Mouse (Mus musculus): ENCODE results near the gene Spsb1. TPM values are rescaled to one million over a fixed set of nuclear protein-coding genes. Genes with fewer than 3 reads are reported as not detected.

Spsb1 gene
- polyA plus RNA-seq, 1 experiment from 2014 or later, result 0.97 TPM

DNA sequence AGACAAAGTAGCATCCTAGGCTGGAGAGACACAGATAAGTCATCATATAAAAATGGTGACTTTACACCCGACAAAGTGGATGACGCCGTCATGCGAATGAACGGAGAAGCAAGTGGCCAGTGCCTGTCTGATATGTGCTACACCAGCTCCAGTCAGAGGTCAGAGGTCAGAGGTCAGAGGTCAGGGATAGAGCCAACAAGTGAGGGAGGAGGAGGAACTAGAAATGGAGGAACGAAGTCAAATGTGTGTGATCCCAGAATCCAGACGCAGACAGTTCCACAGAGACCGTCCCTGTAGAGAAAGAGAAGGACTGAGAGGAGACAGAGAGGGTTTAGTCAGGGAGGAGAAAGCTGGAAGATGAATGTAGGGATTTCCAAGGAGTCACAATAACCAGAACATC, 103.3 kb downstream of the Spsb1 start:
- Histone ChIP-seq H3K36me3 (no peaks in the 10 kb centered on the region), H3K27me3 (peaks cover 16% of the 10 kb centered on the region), H3K4me2 (no peak overlapping the region), H3K9ac (no peak overlapping the region), H3K4me3 (replicated peaks) (no peak overlapping the region), H3K27ac (no peak overlapping the region), H3K4me1 (replicated peaks) (peaks cover 26% of the 10 kb centered on the region), H3K9me3 (replicated peaks) (no peaks in the 10 kb centered on the region)
- DNase-seq, result no peak
- no peak for ATAC-seq (ENCODE audit: low read depth)
- 74% methylated on average over 8 of the region's 8 CpGs for WGBS (ENCODE audit: insufficient replicate concordance)

DNA sequence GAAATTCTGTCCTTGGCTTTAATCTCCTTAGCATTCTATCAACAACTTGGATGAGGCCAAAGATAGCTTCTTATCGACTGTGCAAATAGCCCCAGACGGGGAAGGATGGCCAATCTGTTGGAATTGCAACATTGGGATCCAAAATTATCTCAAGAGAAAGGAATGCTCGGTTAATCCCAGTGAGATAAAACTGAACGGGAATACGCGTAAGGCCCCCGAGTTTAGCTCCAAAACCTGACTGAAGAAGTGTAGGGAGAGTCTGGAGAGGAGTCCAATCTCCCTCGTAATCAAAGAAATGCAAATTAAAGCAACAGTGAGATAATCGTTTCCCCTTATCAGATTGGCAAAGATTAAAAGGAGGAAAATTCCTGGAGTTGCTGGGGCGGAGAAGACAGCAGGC, 104.2 kb downstream of the Spsb1 start:
- 58% methylated on average over 10 of the region's 10 CpGs for WGBS (ENCODE audit: insufficient replicate concordance)
- Histone ChIP-seq H3K36me3 (no peaks in the 10 kb centered on the region), H3K4me1 (replicated peaks) (peaks cover 18% of the 10 kb centered on the region), H3K4me2 (no peak overlapping the region), H3K4me3 (replicated peaks) (no peak overlapping the region), H3K27ac (no peak overlapping the region), H3K9me3 (replicated peaks) (no peaks in the 10 kb centered on the region), H3K27me3 (peaks cover 12% of the 10 kb centered on the region; the same call in 1 of the 2 replicates), H3K9ac (no peak overlapping the region)
- DNase-seq (no peak), ATAC-seq (ENCODE audit: low read depth) (no peak)

DNA sequence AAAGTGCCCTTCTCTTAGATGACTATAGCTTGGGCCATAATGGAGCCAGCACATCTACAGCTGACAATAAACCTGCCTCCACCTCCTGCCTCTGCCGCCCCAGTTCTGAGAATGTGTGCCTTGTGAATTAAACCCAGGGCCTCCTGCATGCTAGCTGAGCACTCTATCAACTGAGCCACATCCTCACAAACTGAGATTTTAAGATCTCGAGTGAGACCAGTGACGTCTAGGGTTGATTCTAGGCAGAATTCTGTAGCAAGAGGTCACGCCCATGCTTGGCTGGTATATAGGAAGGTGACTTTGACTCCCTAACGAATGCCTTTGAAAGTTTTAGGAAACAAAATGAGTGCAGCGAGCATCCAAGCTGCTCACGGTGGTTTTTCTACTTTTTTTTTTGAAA, 104.8 kb downstream of the Spsb1 start:
- WGBS (ENCODE audit: insufficient replicate concordance), result 53% methylated on average over 7 of the region's 7 CpGs
- peaks cover 9% of the 10 kb centered on the region; the same call in 1 of the 2 replicates for H3K27me3 ChIP-seq

DNA sequence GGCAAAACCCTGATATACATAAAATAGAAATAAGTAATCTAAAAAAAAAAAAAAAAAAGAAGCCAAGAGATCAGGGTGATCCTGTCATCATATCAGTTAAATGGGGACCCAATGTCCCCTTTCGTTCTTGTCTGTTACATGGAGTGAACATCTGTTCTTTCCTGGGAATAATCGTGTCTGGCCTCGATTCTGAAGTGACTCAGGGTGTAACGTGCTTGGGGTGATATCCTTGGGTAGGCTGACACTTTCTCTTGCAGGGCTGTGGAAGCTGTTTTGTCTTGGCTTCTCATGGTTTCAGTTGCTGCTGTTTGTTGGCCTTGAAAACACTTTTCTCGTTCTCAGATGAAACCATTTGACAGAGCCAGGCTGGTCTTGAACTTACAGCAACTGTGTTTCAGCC, 105.8 kb downstream of the Spsb1 start:
- Histone ChIP-seq H3K9ac (no peak overlapping the region), H3K27me3 (0 out of 2 replicates have a peak, but pooled peaks cover 4% of the 10 kb centered on the region), H3K4me3 (replicated peaks) (no peak overlapping the region), H3K27ac (no peak overlapping the region), H3K9me3 (replicated peaks) (no peaks in the 10 kb centered on the region), H3K4me1 (replicated peaks) (peaks cover 2% of the 10 kb centered on the region), H3K4me2 (no peak overlapping the region), H3K36me3 (no peaks in the 10 kb centered on the region)
- WGBS (ENCODE audit: insufficient replicate concordance), result 61% methylated on average over 5 of the region's 5 CpGs
- DNase-seq, result no peak
- ATAC-seq (ENCODE audit: low read depth), result no peak

More for the DNA sequence above, 104.8 kb downstream of the Spsb1 start:
- Histone ChIP-seq H3K36me3 (no peaks in the 10 kb centered on the region), H3K4me2 (no peak overlapping the region), H3K27ac (no peak overlapping the region), H3K9ac (no peak overlapping the region), H3K4me3 (replicated peaks) (no peak overlapping the region), H3K9me3 (replicated peaks) (no peaks in the 10 kb centered on the region), H3K4me1 (replicated peaks) (peaks cover 12% of the 10 kb centered on the region)
- ATAC-seq (ENCODE audit: low read depth), result no peak
- no peak for DNase-seq

DNA sequence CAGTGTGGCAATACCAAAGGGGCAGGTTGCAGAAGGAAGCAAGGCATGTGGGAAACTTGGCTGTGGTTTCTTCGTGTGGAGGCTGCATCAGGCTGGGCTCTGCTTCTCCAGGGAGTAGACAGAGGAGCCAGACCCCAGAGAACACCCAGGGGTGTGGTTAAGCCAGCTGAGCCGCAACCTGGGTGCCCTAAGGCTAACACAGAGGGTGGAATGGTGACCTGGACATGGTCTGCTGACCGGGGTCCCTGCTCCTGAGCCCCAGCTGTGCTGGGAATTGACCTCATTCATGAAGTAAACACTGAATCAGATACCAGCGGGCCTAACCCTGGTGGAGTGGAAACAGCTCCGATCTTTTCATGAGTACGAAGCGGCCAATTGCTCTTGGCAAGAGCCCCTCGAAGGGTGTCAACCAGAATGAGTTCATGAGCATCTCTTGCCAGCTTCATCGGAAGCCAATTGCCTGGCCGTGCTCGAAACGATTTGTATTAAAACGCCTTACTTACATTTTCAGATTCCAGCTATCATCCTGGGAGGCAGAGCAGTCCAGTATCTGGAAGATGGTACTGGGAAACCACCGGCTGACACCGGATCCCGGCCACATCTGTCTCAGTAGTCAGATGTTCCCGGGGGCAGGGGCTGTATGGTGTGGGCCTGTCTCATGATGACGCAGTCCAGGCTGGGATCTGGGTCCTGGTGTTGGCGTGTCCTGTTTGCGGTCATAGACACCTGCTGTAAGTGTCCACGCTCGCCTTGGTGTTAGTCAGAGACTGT, 107.8 kb downstream of the Spsb1 start:
- Histone ChIP-seq H3K9me3 (replicated peaks) (no peaks in the 10 kb centered on the region), H3K4me1 (replicated peaks) (no peaks in the 10 kb centered on the region), H3K27me3 (0 out of 2 replicates have a peak, but pooled peaks cover 4% of the 10 kb centered on the region), H3K9ac (no peak overlapping the region), H3K4me3 (replicated peaks) (no peak overlapping the region), H3K4me2 (no peak overlapping the region), H3K36me3 (no peaks in the 10 kb centered on the region), H3K27ac (no peak overlapping the region)
- 66% methylated on average over 22 of the region's 22 CpGs for WGBS (ENCODE audit: insufficient replicate concordance)
- no peak for DNase-seq
- no peak for ATAC-seq (ENCODE audit: low read depth)

Other genes starting within 250 kb of the Spsb1 start
- gene Tmem201, start 217.0 kb downstream of the Spsb1 start, polyA plus RNA-seq (2015; fragmentation: Nextera tagmentation; extraction: Ambion mirVana), result 6.9 and 8.4 TPM in 2 replicates
- gene Slc25a33, start 180.8 kb downstream of the Spsb1 start, polyA plus RNA-seq (2015; fragmentation: Nextera tagmentation; extraction: Ambion mirVana), result 13.4 and 14.1 TPM in 2 replicates
- gene H6pd, start 54.0 kb upstream of the Spsb1 start, polyA plus RNA-seq (2015; fragmentation: Nextera tagmentation; extraction: Ambion mirVana), result 6.8 and 7.3 TPM in 2 replicates
- gene Gpr157, start 132.3 kb upstream of the Spsb1 start, polyA plus RNA-seq (2015; fragmentation: Nextera tagmentation; extraction: Ambion mirVana), result 0.10 and 0.12 TPM in 2 replicates
- gene Slc2a5, start 164.2 kb upstream of the Spsb1 start, polyA plus RNA-seq (2015; fragmentation: Nextera tagmentation; extraction: Ambion mirVana), result 0.22 and 0.23 TPM in 2 replicates
- gene Slc2a7, start 193.9 kb upstream of the Spsb1 start, polyA plus RNA-seq (2015; fragmentation: Nextera tagmentation; extraction: Ambion mirVana), result 0.21 TPM in 1 of 2 replicates, not detected in the other
- not detected in 2 replicates for gene Car6, start 246.3 kb upstream of the Spsb1 start, polyA plus RNA-seq (2015; fragmentation: Nextera tagmentation; extraction: Ambion mirVana)

Data from liver, embryonic 13.5 days (tissue).